Mouse (Mus musculus): ENCODE data around the gene Phf1. TPM values are rescaled to one million over a fixed set of nuclear protein-coding genes. Genes with fewer than 3 reads are reported as not detected.
"Not testable (repeated sequence)": the region's sequence is repeated elsewhere in the genome, so short reads cannot be mapped to it uniquely, and the experiment has no call there.

Phf1 gene
- polyA plus RNA-seq, 1 experiment, result 9.6 TPM

GRCm38 (mm10) chr17:26904320-26904719, 28.5 kb upstream of the Phf1 start:
- no peak overlapping the region for H3K4me3 ChIP-seq
- no peaks in the 10 kb centered on the region for H3K27me3 ChIP-seq (ENCODE audit: control insufficient read depth, insufficient read depth, insufficient read length)
- no peaks in the 10 kb centered on the region for H3K36me3 ChIP-seq (ENCODE audit: control insufficient read depth, insufficient read depth)
- H3K79me2 ChIP-seq (ENCODE audit: control insufficient read depth, insufficient read depth), result no peaks in the 10 kb centered on the region
- H3K4me2 ChIP-seq (ENCODE audit: low read depth), result no peak overlapping the region
- TF ChIP-seq USF1 (IDR thresholded peaks at IDR 0.05; ENCODE audit: low read depth), result no peak
- H3ac ChIP-seq (ENCODE audit: control insufficient read depth, insufficient read length), result no peak overlapping the region

GRCm38 (mm10) chr17:26907506-26907905, 25.3 kb upstream of the Phf1 start:
- H3ac ChIP-seq (ENCODE audit: control insufficient read depth, insufficient read length); H3K4me3 ChIP-seq; H3K36me3 ChIP-seq (ENCODE audit: control insufficient read depth, insufficient read depth); H3K79me2 ChIP-seq (ENCODE audit: control insufficient read depth, insufficient read depth); H3K27me3 ChIP-seq (ENCODE audit: control insufficient read depth, insufficient read depth, insufficient read length); H3K4me2 ChIP-seq (ENCODE audit: low read depth): not testable (repeated sequence)

- peak overlapping the region; percentile 49 for H3K4me2 ChIP-seq (ENCODE audit: low read depth)
- H3K36me3 ChIP-seq (ENCODE audit: control insufficient read depth, insufficient read depth), result no peaks in the 10 kb centered on the region
- TF ChIP-seq TCF12 (IDR thresholded peaks at IDR 0.05; ENCODE audit: insufficient read depth, poor library complexity, severe bottlenecking), result peak; percentile 14
- peak; percentile 7 to 84 (median 67) for TF ChIP-seq MYOG (IDR thresholded peaks at IDR 0.05; ENCODE audit: control insufficient read depth in 1 of 3, insufficient read depth in 1 of 3, insufficient read length in 2 of 3, low read depth in 2 of 3)
- no peak for TF ChIP-seq USF1 (IDR thresholded peaks at IDR 0.05; ENCODE audit: low read depth)
- peak in 2 of 3 experiments; percentile 7 to 67 for TF ChIP-seq MYOD1 (IDR thresholded peaks at IDR 0.05; ENCODE audit: control insufficient read depth in 1 of 3, insufficient read length in 2 of 3, low read depth in 2 of 3)
- H3K79me2 ChIP-seq (ENCODE audit: control insufficient read depth, insufficient read depth), result peaks cover 30% of the 10 kb centered on the region
- H3ac ChIP-seq (ENCODE audit: control insufficient read depth, insufficient read length), result no peak overlapping the region
- H3K27me3 ChIP-seq (ENCODE audit: control insufficient read depth, insufficient read depth, insufficient read length), result no peaks in the 10 kb centered on the region
- no peak overlapping the region for H3K4me3 ChIP-seq
Observed at GRCm38 (mm10) chr17:26915248-26915647, 17.6 kb upstream of the Phf1 start.

- H3ac ChIP-seq (ENCODE audit: control insufficient read depth, insufficient read length), result peak within 1 kb of the TSS; percentile 28
- peaks cover 30% of the 10 kb centered on the region for H3K79me2 ChIP-seq (ENCODE audit: control insufficient read depth, insufficient read depth)
- H3K27me3 ChIP-seq (ENCODE audit: control insufficient read depth, insufficient read depth, insufficient read length), result no peaks in the 10 kb centered on the region
- H3K4me2 ChIP-seq (ENCODE audit: low read depth), result peak within 1 kb of the TSS; percentile 85
- H3K4me3 ChIP-seq, result peak within 1 kb of the TSS; percentile 52
- H3K36me3 ChIP-seq (ENCODE audit: control insufficient read depth, insufficient read depth), result no peaks in the 10 kb centered on the region
- TF ChIP-seq POLR2A (IDR thresholded peaks at IDR 0.05; ENCODE audit: insufficient read length, low read depth), result peak; percentile 78
- no peak for TF ChIP-seq TCF12 (IDR thresholded peaks at IDR 0.05; ENCODE audit: insufficient read depth, poor library complexity, severe bottlenecking)
- TF ChIP-seq TCF3 (IDR thresholded peaks at IDR 0.05; ENCODE audit: insufficient read length, low read depth), result no peak
- no peak for TF ChIP-seq USF1 (IDR thresholded peaks at IDR 0.05; ENCODE audit: low read depth)
- TF ChIP-seq CEBPB (IDR thresholded peaks at IDR 0.05; ENCODE audit: insufficient read depth, poor library complexity, severe bottlenecking), result peak; percentile 93
- peak; percentile 57 for TF ChIP-seq SRF (IDR thresholded peaks at IDR 0.05; ENCODE audit: control insufficient read depth, insufficient read length, low read depth)
- peak; percentile 93 for TF ChIP-seq MAX (IDR thresholded peaks at IDR 0.05; ENCODE audit: low read depth)
- TF ChIP-seq MYOG (IDR thresholded peaks at IDR 0.05; ENCODE audit: control insufficient read depth in 1 of 3, insufficient read depth in 1 of 3, insufficient read length in 2 of 3, low read depth in 2 of 3), result peak in 1 of 3 experiments; percentile 60
- TF ChIP-seq POLR2AphosphoS2 (IDR thresholded peaks at IDR 0.05; ENCODE audit: insufficient read length, low read depth), result peak; percentile 72
- TF ChIP-seq MYOD1 (IDR thresholded peaks at IDR 0.05; ENCODE audit: control insufficient read depth in 1 of 3, insufficient read length in 2 of 3, low read depth in 2 of 3), result peak in 2 of 3 experiments; percentile 19 to 25
- no peak for TF ChIP-seq REST (IDR thresholded peaks at IDR 0.05; ENCODE audit: insufficient read depth, insufficient read length)
- TF ChIP-seq E2F4 (IDR thresholded peaks at IDR 0.05; ENCODE audit: insufficient read depth), result peak; percentile 89
Observed at GRCm38 (mm10) chr17:26916711-26917482, 16.0 kb upstream of the Phf1 start, which contains the start of gene Kifc5b. Gene Kifc5b (plus strand): TSS chr17:26917091.

GRCm38 (mm10) chr17:26917560-26917959, 15.3 kb upstream of the Phf1 start:
- H3K4me3 ChIP-seq, result peak overlapping the region; percentile 52
- H3ac ChIP-seq (ENCODE audit: control insufficient read depth, insufficient read length), result peak overlapping the region; percentile 28
- H3K36me3 ChIP-seq (ENCODE audit: control insufficient read depth, insufficient read depth); H3K27me3 ChIP-seq (ENCODE audit: control insufficient read depth, insufficient read depth, insufficient read length): not testable (repeated sequence)
- H3K4me2 ChIP-seq (ENCODE audit: low read depth), result peak overlapping the region; percentile 77
- peaks cover 30% of the 10 kb centered on the region for H3K79me2 ChIP-seq (ENCODE audit: control insufficient read depth, insufficient read depth)

- Histone ChIP-seq H3K36me3 (ENCODE audit: control insufficient read depth, insufficient read depth) (no peaks in the 10 kb centered on the region), H3K4me2 (ENCODE audit: low read depth) (peak overlapping the region; percentile 77), H3K79me2 (ENCODE audit: control insufficient read depth, insufficient read depth) (peaks cover 30% of the 10 kb centered on the region), H3K4me3 (peak overlapping the region; percentile 52), H3K27me3 (ENCODE audit: control insufficient read depth, insufficient read depth, insufficient read length) (no peaks in the 10 kb centered on the region), H3ac (ENCODE audit: control insufficient read depth, insufficient read length) (no peak overlapping the region)
- TF ChIP-seq E2F4 (IDR thresholded peaks at IDR 0.05; ENCODE audit: insufficient read depth) (no peak), POLR2AphosphoS2 (IDR thresholded peaks at IDR 0.05; ENCODE audit: insufficient read length, low read depth) (no peak), MAX (IDR thresholded peaks at IDR 0.05; ENCODE audit: low read depth) (no peak), TCF12 (IDR thresholded peaks at IDR 0.05; ENCODE audit: insufficient read depth, poor library complexity, severe bottlenecking) (no peak), POLR2A (IDR thresholded peaks at IDR 0.05; ENCODE audit: insufficient read length, low read depth) (no peak), MYOG (IDR thresholded peaks at IDR 0.05; ENCODE audit: control insufficient read depth in 1 of 3, insufficient read depth in 1 of 3, insufficient read length in 2 of 3, low read depth in 2 of 3) (no peak), USF1 (IDR thresholded peaks at IDR 0.05; ENCODE audit: low read depth) (no peak), CEBPB (IDR thresholded peaks at IDR 0.05; ENCODE audit: insufficient read depth, poor library complexity, severe bottlenecking) (no peak), TCF3 (IDR thresholded peaks at IDR 0.05; ENCODE audit: insufficient read length, low read depth) (no peak), REST (IDR thresholded peaks at IDR 0.05; ENCODE audit: insufficient read depth, insufficient read length) (no peak), MYOD1 (IDR thresholded peaks at IDR 0.05; ENCODE audit: control insufficient read depth in 1 of 3, insufficient read length in 2 of 3, low read depth in 2 of 3) (no peak), SRF (IDR thresholded peaks at IDR 0.05; ENCODE audit: control insufficient read depth, insufficient read length, low read depth) (no peak)
Observed at GRCm38 (mm10) chr17:26918343-26918742, 14.5 kb upstream of the Phf1 start.

- peaks cover 30% of the 10 kb centered on the region for H3K79me2 ChIP-seq (ENCODE audit: control insufficient read depth, insufficient read depth)
- not testable (repeated sequence) for H3K4me3 ChIP-seq; H3K4me2 ChIP-seq (ENCODE audit: low read depth); H3K36me3 ChIP-seq (ENCODE audit: control insufficient read depth, insufficient read depth); H3K27me3 ChIP-seq (ENCODE audit: control insufficient read depth, insufficient read depth, insufficient read length); H3ac ChIP-seq (ENCODE audit: control insufficient read depth, insufficient read length)
Observed at GRCm38 (mm10) chr17:26919516-26919915, 13.3 kb upstream of the Phf1 start.

GRCm38 (mm10) chr17:26922368-26922767, 10.5 kb upstream of the Phf1 start:
- not testable (repeated sequence) for H3K4me2 ChIP-seq (ENCODE audit: low read depth); H3K36me3 ChIP-seq (ENCODE audit: control insufficient read depth, insufficient read depth); H3K4me3 ChIP-seq; H3K27me3 ChIP-seq (ENCODE audit: control insufficient read depth, insufficient read depth, insufficient read length); H3ac ChIP-seq (ENCODE audit: control insufficient read depth, insufficient read length)
- H3K79me2 ChIP-seq (ENCODE audit: control insufficient read depth, insufficient read depth), result peaks cover 29% of the 10 kb centered on the region

Data from myocyte (in vitro differentiated cells).